24 mouse cellular contexts compared by ENCODE assay signal in genomic region chr12:27320705-27321104, GRCm38 (mm10). TPM values are rescaled to one million over a fixed set of nuclear protein-coding genes. Genes with fewer than 3 reads are reported as not detected.
DNase-seq lines count a peak whose midpoint lies in the region; ATAC-seq and TF ChIP-seq lines count a peak whose summit lies in the region.
"Had no signal": no experiment of that assay in that cellular context is flagged by ENCODE, and none has a peak within 500 bp of the region (broad histone marks: within the 10 kb centered on the region; RNA-seq: fewer than 3 reads in every experiment).

No protein-coding gene starts in this region.

- no peak overlapping the region for H3K4me3 ChIP-seq in intestine, embryonic 14.5 days (ENCODE audit: low read depth, low read length)
- no peak overlapping the region for H3K4me3 ChIP-seq in intestine, postnatal 0 days (ENCODE audit: low read depth, low read length)
- H3K4me3 ChIP-seq: embryonic facial prominence, embryonic 13.5 days; embryonic facial prominence, embryonic 15.5 days; forebrain, embryonic 10.5 days; forebrain, embryonic 12.5 days had no signal

- no peak overlapping the region for H3K27ac ChIP-seq in intestine, embryonic 14.5 days (ENCODE audit: low read depth)
- H3K27ac ChIP-seq in intestine, postnatal 0 days (ENCODE audit: low read depth, low read length): no peak overlapping the region
- H3K27ac ChIP-seq: embryonic facial prominence, embryonic 13.5 days; embryonic facial prominence, embryonic 15.5 days; forebrain, embryonic 10.5 days; forebrain, embryonic 12.5 days had no signal

- no peaks in the 10 kb centered on the region for H3K36me3 ChIP-seq in intestine, embryonic 14.5 days (ENCODE audit: control insufficient read depth, insufficient read depth, low read length)
- no peaks in the 10 kb centered on the region for H3K36me3 ChIP-seq in intestine, postnatal 0 days (ENCODE audit: control insufficient read depth, insufficient read depth)
- H3K36me3 ChIP-seq: embryonic facial prominence, embryonic 13.5 days; embryonic facial prominence, embryonic 15.5 days; forebrain, embryonic 10.5 days; forebrain, embryonic 12.5 days had no signal

- H3K9me3 ChIP-seq in intestine, embryonic 14.5 days (ENCODE audit: control insufficient read depth, low read length): no peaks in the 10 kb centered on the region
- no peaks in the 10 kb centered on the region for H3K9me3 ChIP-seq in intestine, postnatal 0 days (ENCODE audit: control insufficient read depth)
- H3K9me3 ChIP-seq: embryonic facial prominence, embryonic 13.5 days; embryonic facial prominence, embryonic 15.5 days; forebrain, embryonic 10.5 days; forebrain, embryonic 12.5 days had no signal

- no peaks in the 10 kb centered on the region for H3K27me3 ChIP-seq in intestine, embryonic 14.5 days (replicated peaks; ENCODE audit: control insufficient read depth, insufficient read depth, low read length)
- H3K27me3 ChIP-seq in intestine, postnatal 0 days (replicated peaks; ENCODE audit: control insufficient read depth, insufficient read depth, low read length): no peaks in the 10 kb centered on the region
- H3K27me3 ChIP-seq: embryonic facial prominence, embryonic 13.5 days; embryonic facial prominence, embryonic 15.5 days; forebrain, embryonic 12.5 days had no signal

- no peak overlapping the region for H3K4me2 ChIP-seq in intestine, embryonic 14.5 days (ENCODE audit: low read length)
- no peak overlapping the region for H3K4me2 ChIP-seq in intestine, postnatal 0 days (replicated peaks; ENCODE audit: low read depth)
- H3K4me2 ChIP-seq: embryonic facial prominence, embryonic 13.5 days; embryonic facial prominence, embryonic 15.5 days; forebrain, embryonic 12.5 days had no signal

- DNase-seq in intestine, embryonic 14.5 days (ENCODE audit: low spot score): peak; percentile 42
- DNase-seq in ES-CJ7 (ENCODE audit: low read depth, low spot score): peak; percentile 90
- DNase-seq in ZHBTc4 (ENCODE audit: low read depth, low spot score): peak; percentile 91
- DNase-seq: adrenal gland, adult 2 months; adrenal gland, postnatal 10 days; adrenal gland, postnatal 25 days; cerebellum, adult 11 months; cerebellum, adult 18-20 months; cerebellum, adult 8-10 months; cerebellum, adult 9-11 months; cerebellum, postnatal 14 days; cerebellum, postnatal 36 days; embryo, embryonic 11 days had no signal

- TF ChIP-seq CTCF in intestine, postnatal 0 days (IDR thresholded peaks at IDR 0.05; ENCODE audit: low read depth): no peak

- H3K9ac ChIP-seq in intestine, embryonic 14.5 days (ENCODE audit: low read length): no peak overlapping the region
- H3K9ac ChIP-seq in intestine, postnatal 0 days (ENCODE audit: low read depth, low read length): no peak overlapping the region
- H3K9ac ChIP-seq: embryonic facial prominence, embryonic 13.5 days; embryonic facial prominence, embryonic 15.5 days; forebrain, embryonic 12.5 days had no signal

- no peaks in the 10 kb centered on the region for H3K4me1 ChIP-seq in intestine, embryonic 14.5 days (replicated peaks; ENCODE audit: control insufficient read depth, insufficient read depth, low read length)
- no peaks in the 10 kb centered on the region for H3K4me1 ChIP-seq in intestine, postnatal 0 days (replicated peaks; ENCODE audit: control insufficient read depth, insufficient read depth, low read length)
- H3K4me1 ChIP-seq: embryonic facial prominence, embryonic 13.5 days; embryonic facial prominence, embryonic 15.5 days; forebrain, embryonic 12.5 days had no signal

- ATAC-seq in intestine, embryonic 14.5 days (replicated peaks; ENCODE audit: low FRiP score, low TSS enrichment, low read depth): no peak
- no peak for ATAC-seq in intestine, postnatal 0 days
- no peak for ATAC-seq in erythroid progenitor cell, adult 5-6 weeks (replicated peaks; ENCODE audit: low FRiP score, poor library complexity, severe bottlenecking)
- ATAC-seq in inflammation-experienced regulatory T-cells, adult 6 months: no peak
- ATAC-seq: forebrain, embryonic 14.5 days; forebrain, embryonic 16.5 days had no signal

RNA-seq across cellular contexts. Expression of gene Sox11, which starts 21.7 kb away (rescaled TPM):
- 60.1 and 72.7 TPM in 2 replicates for polyA plus RNA-seq in intestine, embryonic 14.5 days (2014; fragmentation: Nextera tagmentation; extraction: Ambion mirVana)
- 4.7 and 4.9 TPM in 2 replicates for polyA plus RNA-seq in intestine, postnatal 0 days (2015; fragmentation: Nextera tagmentation; extraction: Ambion mirVana)
- total RNA-seq in erythroid progenitor cell, adult 5-6 weeks (2015; ENCODE audit: low replicate concordance): not detected in 2 replicates
- not detected in 2 replicates for total RNA-seq in erythroid progenitor cell, adult 5-6 weeks (2017; ENCODE audit: low replicate concordance)
- polyA plus RNA-seq in inflammation-experienced regulatory T-cells, adult 6 months (2017; shearing (Covaris generic)): not detected
- total RNA-seq: common myeloid progenitor, adult 5-6 weeks; MEL had no signal

Comparison
In these comparisons a context has a peak if more than half of its experiments do, and no peak if none do; other contexts are left out.
1. RNA of gene Sox11, which starts 21.7 kb away (polyA plus RNA-seq): 60.1 to 72.7 TPM in intestine, embryonic 14.5 days; 4.7 to 4.9 TPM in intestine, postnatal 0 days and not detected in inflammation-experienced regulatory T-cells, adult 6 months; every median in the first group is over 10 times any median in the second.
2. Peak in every context shown above with its lines, with median percentiles within 50 percentile points of each other: DNase-seq.